17 mouse cellular contexts compared by ENCODE assay signal in the genomic region with DNA sequence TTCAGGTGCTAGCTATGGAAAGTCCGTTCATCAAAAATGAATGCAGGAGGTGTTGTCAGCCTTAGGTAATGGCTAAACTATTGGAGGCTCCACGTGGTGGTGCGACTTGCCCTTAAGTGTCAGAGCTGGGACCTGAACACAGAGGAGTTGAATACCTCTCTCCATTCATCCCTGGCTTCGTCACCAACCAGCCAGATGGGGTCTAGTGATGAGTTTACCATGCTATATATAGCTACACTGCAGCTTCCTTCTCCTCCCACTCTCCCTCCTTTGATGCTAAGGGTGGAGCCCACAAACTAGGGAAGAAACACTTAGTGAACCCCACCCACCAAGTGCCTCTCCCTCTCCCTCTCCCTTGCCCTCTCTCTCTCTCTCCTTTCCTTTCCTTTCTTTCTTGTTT. TPM values are rescaled to one million over a fixed set of nuclear protein-coding genes. Genes with fewer than 3 reads are reported as not detected.
A peak's percentile ranks its signal among the peaks of the same experiment; 100 is the strongest.
DNase-seq lines count a peak whose midpoint lies in the region; ATAC-seq and TF ChIP-seq lines count a peak whose summit lies in the region.
"Had no signal": no experiment of that assay in that cellular context is flagged by ENCODE, and none has a peak within 500 bp of the region (broad histone marks: within the 10 kb centered on the region; RNA-seq: fewer than 3 reads in every experiment).

No protein-coding gene starts in this region.

- intact Hi-C loops in gastrocnemius, postnatal 14 days (cut with DNase I; ENCODE audit: low total_unique reads): no loop called here

- no peak for TF ChIP-seq EP300 in stomach, postnatal 0 days (optimal IDR thresholded peaks at IDR 0.05)

- H3K36me3 ChIP-seq in heart, embryonic 10.5 days: no peaks in the 10 kb centered on the region
- peaks cover 5% of the 10 kb centered on the region; the same call in 1 of the 2 replicates for H3K36me3 ChIP-seq in liver, embryonic 13.5 days
- H3K36me3 ChIP-seq in stomach, postnatal 0 days (ENCODE audit: control insufficient read depth, insufficient read depth, low read length): no peaks in the 10 kb centered on the region
- H3K36me3 ChIP-seq: intestine, embryonic 15.5 days; limb, embryonic 12.5 days; midbrain, embryonic 13.5 days; neural tube, embryonic 12.5 days had no signal

- no peak overlapping the region for H3K9ac ChIP-seq in liver, embryonic 13.5 days
- H3K9ac ChIP-seq in stomach, postnatal 0 days (ENCODE audit: low read length): no peak overlapping the region
- H3K9ac ChIP-seq: intestine, embryonic 15.5 days; limb, embryonic 12.5 days; midbrain, embryonic 13.5 days; neural tube, embryonic 12.5 days had no signal

- H3K4me2 ChIP-seq in liver, embryonic 13.5 days: no peak overlapping the region
- H3K4me2 ChIP-seq in stomach, postnatal 0 days (replicated peaks; ENCODE audit: low read depth): no peak overlapping the region
- H3K4me2 ChIP-seq: intestine, embryonic 15.5 days; limb, embryonic 12.5 days; midbrain, embryonic 13.5 days; neural tube, embryonic 12.5 days had no signal

- peak; percentile 80 for DNase-seq in heart, embryonic 10.5 days (ENCODE audit: low spot score)
- DNase-seq in heart, postnatal 4 days: no peak
- peak; percentile 49 for DNase-seq in R1 (ENCODE audit: low read depth, low spot score)
- no peak for DNase-seq in liver, embryonic 13.5 days
- no peak for DNase-seq in stomach, postnatal 0 days (ENCODE audit: low spot score)
- no peak for DNase-seq in left cerebral cortex, adult 9 months (ENCODE audit: low spot score in 2 of 2)
- DNase-seq in spleen, adult 12 weeks (ENCODE audit: low spot score): no peak
- no peak for DNase-seq in gastrocnemius, postnatal 14 days
- DNase-seq: adrenal gland, adult 2 months; heart, postnatal 36 days; kidney, postnatal 10 days; layer of hippocampus, postnatal 36 days; lung, postnatal 14 days had no signal

- peak overlapping the region; percentile 42; the same call in 1 of the 2 replicates for H3K27ac ChIP-seq in heart, embryonic 10.5 days
- H3K27ac ChIP-seq in liver, embryonic 13.5 days: no peak overlapping the region
- no peak overlapping the region for H3K27ac ChIP-seq in stomach, postnatal 0 days (replicated peaks)
- H3K27ac ChIP-seq: intestine, embryonic 15.5 days; limb, embryonic 12.5 days; midbrain, embryonic 13.5 days; neural tube, embryonic 12.5 days had no signal

- no peak for TF ChIP-seq CTCF in stomach, postnatal 0 days (IDR thresholded peaks at IDR 0.05; ENCODE audit: low read depth)

- ATAC-seq in liver, embryonic 13.5 days (ENCODE audit: low read depth): peak; percentile 83
- peak; percentile 25; the same call in 1 of the 2 replicates for ATAC-seq in stomach, postnatal 0 days (ENCODE audit: low FRiP score, low TSS enrichment)
- ATAC-seq: intestine, embryonic 15.5 days; midbrain, embryonic 13.5 days had no signal

- no peaks in the 10 kb centered on the region for H3K9me3 ChIP-seq in heart, embryonic 10.5 days
- H3K9me3 ChIP-seq in liver, embryonic 13.5 days (replicated peaks): peaks cover 4% of the 10 kb centered on the region
- H3K9me3 ChIP-seq in stomach, postnatal 0 days (ENCODE audit: control insufficient read depth, low read length): no peaks in the 10 kb centered on the region
- H3K9me3 ChIP-seq: intestine, embryonic 15.5 days; limb, embryonic 12.5 days; midbrain, embryonic 13.5 days; neural tube, embryonic 12.5 days had no signal

- H3K4me3 ChIP-seq in heart, embryonic 10.5 days: no peak overlapping the region
- H3K4me3 ChIP-seq in liver, embryonic 13.5 days (replicated peaks): no peak overlapping the region
- no peak overlapping the region for H3K4me3 ChIP-seq in stomach, postnatal 0 days (ENCODE audit: low read depth, low read length)
- H3K4me3 ChIP-seq: intestine, embryonic 15.5 days; limb, embryonic 12.5 days; midbrain, embryonic 13.5 days; neural tube, embryonic 12.5 days had no signal

- WGBS in heart, embryonic 10.5 days: 57% methylated on average over 4 of the region's 4 CpGs
- 41% methylated on average over 4 of the region's 4 CpGs for WGBS in liver, embryonic 13.5 days (ENCODE audit: insufficient replicate concordance)
- WGBS in stomach, postnatal 0 days: 57% methylated on average over 4 of the region's 4 CpGs

- H3K4me1 ChIP-seq in heart, embryonic 10.5 days: peaks cover 22% of the 10 kb centered on the region
- H3K4me1 ChIP-seq in liver, embryonic 13.5 days (replicated peaks): peaks cover 48% of the 10 kb centered on the region
- peaks cover 7% of the 10 kb centered on the region for H3K4me1 ChIP-seq in stomach, postnatal 0 days (replicated peaks; ENCODE audit: control insufficient read depth, insufficient read depth)
- H3K4me1 ChIP-seq: midbrain, embryonic 13.5 days; neural tube, embryonic 12.5 days had no signal

- H3K27me3 ChIP-seq in heart, embryonic 10.5 days (ENCODE audit: insufficient read depth, poor library complexity, severe bottlenecking): no peaks in the 10 kb centered on the region
- no peaks in the 10 kb centered on the region for H3K27me3 ChIP-seq in liver, embryonic 13.5 days
- no peaks in the 10 kb centered on the region for H3K27me3 ChIP-seq in stomach, postnatal 0 days (ENCODE audit: control insufficient read depth, insufficient read depth, low read length)
- H3K27me3 ChIP-seq: intestine, embryonic 15.5 days; limb, embryonic 12.5 days; midbrain, embryonic 13.5 days; neural tube, embryonic 12.5 days had no signal

RNA-seq across cellular contexts. Expression of gene Scgb1a1, which starts 43.5 kb away (rescaled TPM):
- polyA plus RNA-seq in heart, embryonic 10.5 days (2016; fragmentation: Nextera tagmentation; extraction: Ambion mirVana): not detected in 2 replicates
- not detected for total RNA-seq in heart, postnatal 4 days (2021)
- not detected in 2 replicates for polyA plus RNA-seq in liver, embryonic 13.5 days (2015; fragmentation: Nextera tagmentation; extraction: Ambion mirVana)
- polyA plus RNA-seq in stomach, postnatal 0 days (2015; fragmentation: Nextera tagmentation; extraction: Ambion mirVana): 10.8 and 12.6 TPM in 2 replicates
- not detected for total RNA-seq in gastrocnemius, postnatal 14 days (2021)
- total RNA-seq: adrenal gland, adult 2 months; heart, postnatal 36 days; layer of hippocampus, postnatal 36 days had no signal
- polyA plus RNA-seq: adrenal gland, adult 2 months; intestine, embryonic 15.5 days; limb, embryonic 12.5 days; midbrain, embryonic 13.5 days; neural tube, embryonic 12.5 days had no signal

RNA-seq across cellular contexts. Expression of gene Ahnak, which starts 55.2 kb away (rescaled TPM):
- polyA plus RNA-seq in heart, embryonic 10.5 days (2016; fragmentation: Nextera tagmentation; extraction: Ambion mirVana): 15.1 and 19.4 TPM in 2 replicates
- 100 to 1,000 TPM; 303 to 328 TPM for total RNA-seq in heart, postnatal 4 days (2021)
- 1.4 and 1.6 TPM in 2 replicates for polyA plus RNA-seq in liver, embryonic 13.5 days (2015; fragmentation: Nextera tagmentation; extraction: Ambion mirVana)
- polyA plus RNA-seq in stomach, postnatal 0 days (2015; fragmentation: Nextera tagmentation; extraction: Ambion mirVana): 86.6 and 103 TPM in 2 replicates
- total RNA-seq in gastrocnemius, postnatal 14 days (2021): 100 to 1,000 TPM; 194 to 197 TPM

Comparison
In these comparisons a context has a peak if more than half of its experiments do, and no peak if none do; other contexts are left out.
1. DNase-seq: peak in heart, embryonic 10.5 days (single experiment) and R1 (single experiment); none in heart, postnatal 4 days (single experiment), liver, embryonic 13.5 days (single experiment), stomach, postnatal 0 days (single experiment), left cerebral cortex, adult 9 months (0 of 2), spleen, adult 12 weeks (single experiment) and gastrocnemius, postnatal 14 days (single experiment).
2. RNA of gene Scgb1a1, which starts 43.5 kb away (polyA plus RNA-seq): 10.8 to 12.6 TPM in stomach, postnatal 0 days; not detected in heart, embryonic 10.5 days and not detected in liver, embryonic 13.5 days; every median in the first group is over 10 times any median in the second.